Mouse (Mus musculus): ENCODE results near the gene Ly6g6d.

DNA sequence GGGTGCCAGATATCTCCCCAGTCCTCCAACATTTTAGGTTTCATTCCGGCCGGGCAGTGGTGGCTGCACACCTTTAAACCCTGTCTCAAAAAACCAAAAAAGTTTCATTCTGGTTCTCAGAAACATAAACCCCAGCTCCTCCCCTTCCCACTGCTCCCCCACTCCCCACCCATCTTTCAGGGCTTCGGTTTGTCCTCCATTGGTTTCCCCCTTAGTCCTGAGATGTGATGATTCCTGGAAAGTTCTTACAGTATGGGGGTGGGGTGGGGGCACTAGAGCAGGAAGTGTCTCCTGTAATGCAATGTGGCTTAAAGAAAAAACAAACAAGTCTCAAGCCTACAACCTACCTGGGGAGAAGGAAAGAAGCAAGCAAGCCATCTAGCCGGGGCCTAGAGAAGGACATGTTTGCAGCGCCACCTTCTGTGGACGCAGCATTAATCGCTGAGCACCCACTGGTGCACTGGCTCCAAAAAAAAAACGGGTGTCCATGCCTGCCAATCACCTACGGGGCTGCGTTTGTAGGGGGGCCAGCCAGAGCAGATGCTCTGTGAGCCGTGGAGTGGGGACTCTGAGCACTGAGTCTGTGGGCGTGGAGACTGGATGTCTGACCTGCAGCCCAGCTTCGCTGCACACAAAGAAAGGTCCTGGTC lies 28.0 kb upstream of the Ly6g6d start:
- TF ChIP-seq CTCF (IDR thresholded peaks at IDR 0.05; ENCODE audit: extremely low read depth, insufficient read depth, low read length) (peak; percentile 71), POLR2A (IDR thresholded peaks at IDR 0.05; ENCODE audit: extremely low read depth, insufficient read depth, low read length) (no peak)

All from cortical plate, adult 2 months (tissue).